Mouse (Mus musculus): ENCODE results near the gene Rnase13.

Gene Rnase13

DNA sequence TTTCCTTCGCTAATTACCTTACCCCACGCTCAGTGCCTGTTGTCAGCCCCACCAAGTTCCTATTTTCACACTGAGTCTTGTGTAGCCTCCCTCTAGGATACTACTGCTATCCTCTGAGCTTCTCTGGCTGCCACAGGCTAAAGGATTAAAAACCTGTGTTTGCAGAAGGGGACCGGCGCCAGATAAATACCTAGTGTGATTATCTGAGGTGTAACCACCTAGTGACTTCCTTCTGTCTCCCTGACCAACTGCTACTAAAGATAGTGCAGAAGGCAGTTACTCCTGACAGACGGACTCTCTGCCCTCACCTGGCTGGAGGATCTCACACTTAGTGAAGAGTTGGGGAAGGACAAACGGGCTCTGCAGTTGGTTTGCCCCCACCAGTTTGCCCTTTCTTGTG is 26.6 kb downstream of the Rnase13 start:
- no peak for TF ChIP-seq GATA4 (IDR thresholded peaks at IDR 0.05; ENCODE audit: insufficient replicate concordance, low read length)

DNA sequence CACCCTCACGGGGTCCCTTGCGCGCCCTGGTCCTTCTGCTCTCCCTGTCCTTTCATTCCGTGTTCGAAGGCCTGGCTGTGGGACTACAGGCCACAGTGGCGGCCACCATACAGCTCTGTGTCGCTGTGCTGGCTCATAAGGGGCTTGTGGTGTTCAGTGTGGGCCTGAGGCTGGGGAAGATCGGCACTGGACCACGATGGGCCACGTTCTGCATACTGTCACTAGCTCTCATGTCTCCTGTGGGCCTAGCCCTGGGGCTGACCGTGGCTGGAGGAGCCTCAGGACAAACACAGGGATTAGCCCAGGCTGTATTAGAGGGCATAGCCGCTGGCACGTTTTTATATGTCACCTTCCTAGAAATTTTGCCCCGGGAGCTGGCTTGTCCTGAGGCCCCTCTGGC is 27.5 kb downstream of the Rnase13 start:
- no peak for TF ChIP-seq GATA4 (IDR thresholded peaks at IDR 0.05; ENCODE audit: insufficient replicate concordance, low read length)

DNA sequence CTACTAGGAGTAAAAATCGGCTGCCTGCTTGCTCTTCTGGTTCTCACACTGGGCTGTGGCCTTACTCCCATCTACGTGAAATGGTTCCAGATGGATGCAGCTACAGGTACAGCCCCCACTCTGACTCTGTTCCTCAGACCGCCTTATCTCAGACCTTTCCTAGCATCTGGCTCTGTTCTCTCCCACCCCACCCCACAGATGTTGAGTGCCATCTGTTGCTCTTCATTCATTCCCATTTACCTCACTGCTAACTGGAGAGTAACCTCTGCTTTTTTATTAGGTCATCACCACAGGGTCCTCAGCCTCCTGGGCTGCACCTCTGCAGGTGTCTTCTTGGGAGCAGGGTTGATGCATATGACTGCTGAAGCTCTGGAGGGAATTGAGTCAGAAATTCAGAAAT is 28.8 kb downstream of the Rnase13 start:
- TF ChIP-seq GATA4 (IDR thresholded peaks at IDR 0.05; ENCODE audit: insufficient replicate concordance, low read length): no peak

DNA sequence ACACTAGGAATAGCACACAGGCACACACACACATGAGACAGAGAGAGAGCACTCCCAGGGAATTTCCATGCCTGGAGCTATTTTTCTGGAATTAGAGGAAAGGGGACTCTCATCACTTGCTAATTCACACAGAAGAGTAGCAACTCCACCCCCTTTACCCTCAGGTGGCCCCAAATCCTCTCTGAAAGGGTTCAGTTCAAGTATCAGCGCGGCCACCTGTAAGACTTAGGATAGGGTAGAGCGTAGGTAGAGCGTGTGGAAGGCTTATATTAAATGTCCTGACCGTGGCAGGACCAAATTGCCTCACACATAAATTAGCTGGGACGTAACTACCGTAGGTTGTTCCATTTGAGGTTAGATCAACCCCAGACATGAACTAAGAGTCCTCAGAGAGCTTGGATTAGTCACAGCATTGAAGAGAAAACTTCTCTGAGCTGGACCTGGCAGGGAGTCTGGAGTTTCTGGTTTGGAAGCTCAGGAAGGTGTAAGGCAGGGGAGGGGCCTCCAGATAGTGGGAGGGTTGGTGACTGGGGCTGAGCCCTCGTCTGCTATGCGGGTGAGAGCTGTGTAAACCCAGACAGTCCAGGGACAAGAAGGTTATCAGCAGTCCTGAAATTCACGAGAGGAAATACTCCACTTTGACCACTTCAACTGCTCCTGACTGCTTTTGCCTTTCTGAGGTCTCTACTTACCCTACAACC is 29.3 kb downstream of the Rnase13 start:
- TF ChIP-seq GATA4 (IDR thresholded peaks at IDR 0.05; ENCODE audit: insufficient replicate concordance, low read length): no peak

DNA sequence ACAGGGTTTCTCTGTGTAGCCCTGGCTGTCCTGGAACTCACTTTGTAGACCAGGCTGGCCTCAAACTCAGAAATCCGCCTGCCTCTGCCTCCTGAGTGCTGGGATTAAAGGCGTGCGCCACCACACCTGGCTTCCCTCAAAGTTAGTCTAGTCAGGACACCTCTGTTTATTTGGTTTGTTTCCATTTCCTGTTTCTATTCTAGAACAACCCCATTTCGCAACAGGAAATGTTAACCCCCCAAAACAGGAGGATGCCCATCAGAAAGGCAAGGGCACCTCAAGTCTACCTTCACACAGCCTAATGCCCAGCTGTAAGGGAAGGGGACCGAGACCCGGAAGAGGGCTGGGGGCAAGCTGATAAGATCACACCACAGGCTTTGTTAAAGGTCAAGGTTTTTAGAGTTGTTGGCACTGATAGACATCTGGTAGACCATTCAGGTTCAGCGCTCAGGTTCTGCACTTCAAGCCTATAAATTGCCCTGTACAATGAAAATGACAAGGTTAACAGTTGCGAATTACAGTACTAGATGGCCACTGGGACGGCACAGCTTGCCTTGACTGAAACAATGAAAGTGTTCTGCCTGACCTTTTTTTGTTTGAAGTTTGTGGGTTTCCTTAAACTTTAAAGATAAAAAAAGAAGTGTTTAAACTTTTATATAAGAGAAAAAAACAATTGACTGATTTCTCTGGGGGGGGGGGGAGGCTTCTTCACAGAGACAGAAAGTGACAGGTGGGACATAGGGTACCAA is 30.2 kb downstream of the Rnase13 start, which contains the start of gene Slc39a2:
TSS of gene Slc39a2 (plus strand) at position 699 of the 749 bp plus-strand sequence.
- no peak for TF ChIP-seq GATA4 (IDR thresholded peaks at IDR 0.05; ENCODE audit: insufficient replicate concordance, low read length)

DNA sequence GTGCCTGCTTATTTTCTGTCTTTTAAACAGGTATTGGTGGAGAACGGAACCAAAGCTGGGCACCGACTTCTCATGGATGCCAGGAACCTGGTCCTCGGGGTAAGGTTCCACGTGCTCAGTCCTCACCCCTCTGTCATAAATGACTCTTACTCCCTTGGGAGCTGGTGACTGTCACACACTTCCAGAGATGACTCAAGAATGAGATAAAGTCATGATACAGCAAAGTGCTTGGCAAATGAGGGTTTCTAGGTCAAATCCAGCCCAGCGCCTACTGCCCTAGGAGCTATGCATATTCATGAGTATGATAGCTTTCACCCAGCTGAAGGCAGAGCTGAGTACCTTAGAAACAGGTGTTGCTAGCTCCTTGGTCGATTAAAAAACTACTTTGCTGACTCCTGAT is 32.7 kb downstream of the Rnase13 start:
- TF ChIP-seq GATA4 (IDR thresholded peaks at IDR 0.05; ENCODE audit: insufficient replicate concordance, low read length): no peak

DNA sequence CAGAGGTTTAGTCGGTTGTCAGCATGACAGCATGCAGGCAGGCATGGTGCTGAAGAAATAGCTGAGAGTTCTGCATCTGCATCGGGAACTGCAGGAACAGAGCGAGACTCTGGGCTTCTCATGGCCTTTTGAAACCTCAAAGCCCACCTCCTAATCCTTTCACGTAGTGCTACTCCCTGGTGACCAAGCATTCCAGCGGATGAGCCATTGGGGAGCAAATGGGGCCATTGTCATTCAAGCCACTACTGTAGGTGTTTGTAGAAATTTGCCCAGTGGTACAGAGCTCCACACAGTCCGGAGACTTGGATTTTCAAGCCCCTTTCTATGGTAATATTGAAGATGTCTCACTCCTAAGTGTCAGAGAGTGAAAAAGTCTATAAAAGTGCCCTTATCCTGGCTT is 36.5 kb downstream of the Rnase13 start:
- TF ChIP-seq GATA4 (IDR thresholded peaks at IDR 0.05; ENCODE audit: insufficient replicate concordance, low read length): no peak

DNA sequence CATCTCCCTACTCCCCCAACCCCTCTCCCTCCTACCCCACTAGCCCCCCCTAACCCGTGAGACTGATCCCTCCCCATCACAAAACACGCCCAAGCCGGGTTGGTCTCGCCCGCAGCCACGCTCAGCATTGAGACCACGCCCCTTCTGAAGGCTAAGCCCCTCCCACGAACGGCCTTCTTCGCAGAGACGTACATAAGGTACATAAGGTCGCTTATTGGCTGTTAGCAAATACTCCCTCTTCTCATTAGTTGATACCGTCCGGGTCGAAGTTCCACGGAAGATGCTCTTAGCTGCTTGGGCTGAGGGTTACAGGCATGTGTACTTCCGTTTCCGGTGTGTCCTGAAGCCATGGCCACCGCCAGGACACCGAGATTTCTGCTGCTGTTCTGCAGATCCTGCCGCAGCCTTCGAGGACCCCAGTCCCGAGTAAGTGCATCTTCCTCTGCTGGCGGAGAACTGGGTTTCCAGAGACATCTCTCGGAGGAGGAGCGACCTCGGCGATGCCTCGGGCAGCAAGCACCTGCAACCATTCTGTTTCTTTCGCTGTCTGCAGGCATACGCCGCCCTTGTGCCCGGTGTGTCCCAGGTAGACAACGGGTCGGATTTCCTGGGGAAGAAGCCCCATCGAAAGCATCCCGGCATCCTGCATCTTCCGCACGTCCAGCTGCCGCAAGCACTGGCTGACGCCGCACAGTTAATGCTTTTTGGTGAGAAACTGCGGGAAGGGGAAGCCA is 37.8 kb downstream of the Rnase13 start, which contains the start of gene Mettl17:
TSS of gene Mettl17 (plus strand) at position 245 of the 734 bp plus-strand sequence.
- TF ChIP-seq GATA4 (IDR thresholded peaks at IDR 0.05; ENCODE audit: insufficient replicate concordance, low read length): no peak

DNA sequence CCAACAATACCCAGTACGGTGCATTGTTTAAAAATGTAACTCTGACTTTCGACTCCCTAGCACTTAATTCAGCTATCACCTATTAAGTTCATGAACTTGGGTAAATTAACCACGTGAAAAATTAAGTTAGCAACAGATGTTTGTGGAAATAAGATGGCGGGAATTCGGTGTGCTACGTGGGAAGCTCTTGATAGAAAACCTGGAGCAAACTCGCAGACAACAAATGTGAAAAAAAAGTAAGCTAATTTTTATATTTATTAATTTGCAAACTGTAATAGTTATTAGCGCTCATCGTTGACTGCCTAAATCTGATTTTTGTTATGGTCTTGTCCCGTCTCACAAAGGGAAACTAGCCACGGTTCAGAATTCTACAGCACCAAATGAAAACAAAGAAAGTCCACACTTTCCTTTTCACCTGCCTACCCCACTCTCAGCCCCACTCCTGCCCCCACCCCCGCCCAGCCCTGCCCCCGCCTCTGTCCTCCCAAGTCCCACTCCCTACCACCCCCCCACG is 38.5 kb downstream of the Rnase13 start:
- no peak for TF ChIP-seq GATA4 (IDR thresholded peaks at IDR 0.05; ENCODE audit: insufficient replicate concordance, low read length)

DNA sequence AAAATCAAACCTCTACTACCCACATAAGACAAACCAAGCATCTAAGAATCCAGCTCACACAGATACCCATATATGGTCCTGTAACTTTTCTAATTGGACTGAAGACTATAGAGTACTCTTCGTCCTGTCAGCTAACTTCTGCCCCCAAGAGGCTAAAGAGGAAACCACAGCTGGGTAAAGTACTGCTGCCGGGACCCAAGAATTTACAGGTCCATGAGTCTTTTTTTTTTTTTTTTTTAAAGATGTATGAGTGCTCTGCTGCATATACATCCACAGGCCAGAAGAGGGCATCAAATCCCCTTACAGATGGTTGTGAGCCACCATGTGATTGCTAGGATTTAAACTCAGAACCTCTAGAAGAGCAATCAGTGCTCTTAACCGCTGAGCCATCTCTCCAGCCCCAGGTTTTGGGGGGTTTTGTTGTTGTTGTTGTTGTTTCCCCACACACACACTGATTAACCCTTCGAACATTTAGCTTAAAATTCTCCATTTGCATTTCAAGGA is 39.0 kb downstream of the Rnase13 start:
- TF ChIP-seq GATA4 (IDR thresholded peaks at IDR 0.05; ENCODE audit: insufficient replicate concordance, low read length): no peak

DNA sequence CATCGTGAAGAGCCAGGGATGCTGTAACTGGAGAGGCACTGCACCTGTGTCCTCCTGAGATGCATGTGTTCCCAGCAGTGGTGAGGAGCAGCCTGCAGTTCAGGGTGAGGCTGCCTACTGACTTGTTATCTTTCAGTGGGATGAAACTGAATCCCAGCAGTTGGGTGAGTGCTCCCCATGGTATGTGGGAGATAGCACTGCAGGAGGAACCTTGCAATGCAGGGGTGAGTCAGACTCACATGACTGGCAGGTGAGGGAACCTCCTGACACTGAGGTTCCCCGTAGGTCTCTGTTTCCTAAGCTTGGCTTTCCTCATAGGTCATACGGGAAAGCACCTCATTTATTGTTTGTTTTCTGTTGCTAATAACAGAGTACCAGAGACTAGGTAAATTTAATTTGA is 45.1 kb downstream of the Rnase13 start:
- no peak for TF ChIP-seq GATA4 (IDR thresholded peaks at IDR 0.05; ENCODE audit: insufficient replicate concordance, low read length)

DNA sequence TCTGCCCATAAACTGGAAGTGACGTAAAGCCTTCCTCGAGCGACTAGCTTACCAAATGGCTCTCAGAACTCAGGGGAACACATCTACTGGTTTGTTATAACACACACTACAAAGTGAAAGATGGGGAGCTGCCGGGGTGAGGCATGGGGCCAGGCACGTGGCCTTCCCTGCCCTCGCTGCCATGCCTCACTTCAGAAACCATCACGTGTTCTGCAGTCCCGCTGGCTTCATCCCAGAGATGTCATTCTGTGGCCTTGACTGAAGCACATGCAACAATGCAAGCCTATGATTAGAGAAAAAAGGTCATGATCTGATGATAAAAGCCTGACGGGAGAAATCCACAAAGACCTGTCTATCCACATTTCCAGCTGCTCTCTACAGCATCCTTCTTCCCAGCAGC is 50.8 kb downstream of the Rnase13 start:
- no peak for TF ChIP-seq GATA4 (IDR thresholded peaks at IDR 0.05; ENCODE audit: insufficient replicate concordance, low read length)
